Mouse (Mus musculus): Measurements from ENCODE around the gene Dhrs1. TPM values are rescaled to one million over a fixed set of nuclear protein-coding genes. Genes with fewer than 3 reads are reported as not detected.

Gene Dhrs1
- polyA plus RNA-seq (2015; fragmentation: Nextera tagmentation; extraction: Ambion mirVana) = 29.1 and 35.1 TPM in 2 replicates

DNA sequence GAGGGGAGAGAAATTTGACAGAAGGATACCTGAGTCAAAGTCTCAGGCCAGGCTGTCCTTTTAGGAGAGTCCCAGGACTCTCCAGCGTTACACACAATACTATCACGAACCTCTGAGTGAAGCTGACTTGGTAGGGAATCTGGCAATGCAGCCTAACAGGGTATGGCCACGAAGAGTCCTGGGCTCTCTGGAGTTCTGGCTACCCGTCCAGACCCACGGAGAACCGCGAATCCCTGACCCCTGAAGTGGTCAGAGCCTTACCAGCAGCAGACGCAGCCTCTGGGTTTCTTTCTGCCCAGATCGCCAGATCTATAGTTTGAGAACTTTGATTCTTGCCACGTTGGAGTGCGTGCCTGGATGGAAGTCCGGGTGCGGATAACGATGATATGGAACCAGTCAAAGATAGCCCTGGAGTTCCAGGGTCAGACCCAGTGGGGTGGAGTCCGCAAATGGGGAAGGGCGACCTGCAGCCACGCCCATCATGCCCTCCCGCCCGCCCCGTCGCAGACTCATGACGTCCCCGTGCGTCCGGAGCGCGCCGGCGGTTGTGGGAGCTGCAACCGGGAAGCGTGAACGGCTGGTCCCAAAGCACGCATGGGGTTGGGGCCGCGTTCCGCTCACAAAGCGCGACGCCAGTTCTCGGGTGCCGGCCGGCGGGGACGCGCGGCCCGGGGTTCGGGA, at the start of gene Dhrs1, which contains the start of gene Nop9:
Dhrs1 (minus strand) TSS at position 511 of the 681 bp plus-strand sequence.
Nop9 (plus strand) TSS at position 514 of the 681 bp plus-strand sequence.

GRCm38 (mm10) chr14:55788256-55789050, 43.0 kb upstream of the Dhrs1 start, which contains the start of gene Ripk3:
TSS of gene Ripk3 (minus strand) at chr14:55788865.

DNA sequence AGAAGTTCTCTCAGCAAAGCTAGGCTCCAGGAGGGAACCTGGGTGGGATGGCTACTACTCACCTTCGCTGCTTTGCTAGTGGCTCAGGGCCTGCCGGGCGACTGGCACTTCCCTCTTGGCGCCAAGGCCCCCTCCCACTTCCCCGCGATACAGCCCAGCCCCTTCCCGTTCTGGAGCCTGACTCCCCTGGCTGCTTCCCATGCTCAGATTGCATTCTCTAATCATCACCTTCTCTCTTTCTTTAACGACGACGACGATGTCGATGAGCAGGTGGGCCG, 38.4 kb upstream of the Dhrs1 start, which contains the start of gene Adcy4:
Adcy4 (minus strand) TSS at position 138 of the 278 bp plus-strand sequence.

DNA sequence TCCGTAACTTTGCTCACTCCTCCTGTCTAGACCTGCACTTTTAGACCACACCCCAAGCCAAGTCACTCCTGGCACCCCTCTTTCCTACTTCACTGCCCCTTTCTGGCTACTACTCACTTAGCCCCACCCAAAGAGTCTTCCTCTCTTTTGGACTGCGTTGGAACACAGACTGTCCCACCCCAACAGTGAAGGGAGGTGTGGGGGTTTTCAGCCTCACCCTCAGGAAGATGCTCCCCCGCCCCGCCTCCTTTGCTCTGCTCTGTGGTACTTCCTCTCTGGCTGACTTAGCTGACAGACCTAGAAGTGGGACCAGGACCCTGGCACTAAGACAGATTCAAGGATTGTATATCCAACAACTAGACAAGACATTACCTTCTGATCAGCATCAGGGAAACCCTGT, 20.2 kb upstream of the Dhrs1 start, which contains the start of gene Ltb4r1:
Ltb4r1 (plus strand) TSS at position 267 of the 400 bp plus-strand sequence.

GRCm38 (mm10) chr14:55761163-55761562, 15.7 kb upstream of the Dhrs1 start, which contains the start of gene Ltb4r2:
TSS of gene Ltb4r2 (plus strand) at chr14:55761428.

GRCm38 (mm10) chr14:55758363-55758784, 12.9 kb upstream of the Dhrs1 start, which contains the start of gene Cideb:
TSS of gene Cideb (minus strand) at chr14:55758458.

GRCm38 (mm10) chr14:55721700-55722437, 23.6 kb downstream of the Dhrs1 start, which contains the start of gene Rabggta:
TSS of gene Rabggta (minus strand) at chr14:55722263.

DNA sequence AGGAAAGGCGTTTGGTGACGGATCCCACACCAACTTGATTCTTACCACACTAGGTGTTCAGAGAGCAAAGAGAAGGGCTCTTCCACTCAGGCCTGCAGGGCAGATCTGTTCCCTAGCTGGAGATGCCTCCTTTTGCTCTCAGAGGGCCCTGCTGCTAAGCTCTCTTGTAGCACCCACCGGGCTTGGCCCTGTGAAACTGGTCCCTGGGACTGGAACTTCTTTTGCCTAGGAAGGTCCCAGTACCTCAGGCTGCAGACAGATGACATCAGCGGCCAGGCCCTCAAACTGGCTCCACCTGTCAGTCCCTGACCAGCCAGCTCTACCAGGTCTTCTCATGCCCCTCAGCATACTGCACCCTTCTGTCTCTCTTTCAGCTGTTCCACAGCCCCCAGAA, 31.8 kb downstream of the Dhrs1 start, which contains the start of gene Tgm1:
Tgm1 (minus strand) TSS at position 198 of the 394 bp plus-strand sequence.

Other genes with a start within 250 kb of the Dhrs1 start
- gene Cpne6, start 235.2 kb downstream of the Dhrs1 start, polyA plus RNA-seq (2015; fragmentation: Nextera tagmentation; extraction: Ambion mirVana) = 0.10 and 0.12 TPM in 2 replicates
- gene Nrl, start 220.7 kb downstream of the Dhrs1 start, polyA plus RNA-seq (2015; fragmentation: Nextera tagmentation; extraction: Ambion mirVana) = not detected in 2 replicates
- 74.2 and 76.3 TPM in 2 replicates for gene Pck2, start 205.4 kb downstream of the Dhrs1 start, polyA plus RNA-seq (2015; fragmentation: Nextera tagmentation; extraction: Ambion mirVana)
- 36.9 and 41.9 TPM in 2 replicates for gene Dcaf11, start 185.7 kb downstream of the Dhrs1 start, polyA plus RNA-seq (2015; fragmentation: Nextera tagmentation; extraction: Ambion mirVana)
- 2.7 and 3.2 TPM in 2 replicates for gene A730061H03Rik, start 185.3 kb downstream of the Dhrs1 start, polyA plus RNA-seq (2015; fragmentation: Nextera tagmentation; extraction: Ambion mirVana)
- 0.37 and 0.45 TPM in 2 replicates for gene Fitm1, start 170.1 kb downstream of the Dhrs1 start, polyA plus RNA-seq (2015; fragmentation: Nextera tagmentation; extraction: Ambion mirVana)
- gene Psme1, start 167.6 kb downstream of the Dhrs1 start, polyA plus RNA-seq (2015; fragmentation: Nextera tagmentation; extraction: Ambion mirVana) = 145 and 162 TPM in 2 replicates
- gene Emc9, start 160.4 kb downstream of the Dhrs1 start, polyA plus RNA-seq (2015; fragmentation: Nextera tagmentation; extraction: Ambion mirVana) = 46.7 and 47.4 TPM in 2 replicates
- gene Psme2, start 154.6 kb downstream of the Dhrs1 start, polyA plus RNA-seq (2015; fragmentation: Nextera tagmentation; extraction: Ambion mirVana) = 233 and 255 TPM in 2 replicates
- 16.4 and 19.3 TPM in 2 replicates for gene Rnf31, start 154.0 kb downstream of the Dhrs1 start, polyA plus RNA-seq (2015; fragmentation: Nextera tagmentation; extraction: Ambion mirVana)
- 34.6 and 38.5 TPM in 2 replicates for gene Irf9, start 142.1 kb downstream of the Dhrs1 start, polyA plus RNA-seq (2015; fragmentation: Nextera tagmentation; extraction: Ambion mirVana)
- gene Rec8, start 127.7 kb downstream of the Dhrs1 start, polyA plus RNA-seq (2015; fragmentation: Nextera tagmentation; extraction: Ambion mirVana) = 5.8 and 7.8 TPM in 2 replicates
- 24.1 and 28.0 TPM in 2 replicates for gene Ipo4, start 109.7 kb downstream of the Dhrs1 start, polyA plus RNA-seq (2015; fragmentation: Nextera tagmentation; extraction: Ambion mirVana)
- 0.64 and 1.7 TPM in 2 replicates for gene Gm49378, start 107.8 kb downstream of the Dhrs1 start, polyA plus RNA-seq (2015; fragmentation: Nextera tagmentation; extraction: Ambion mirVana)
- 56.5 and 57.4 TPM in 2 replicates for gene Tm9sf1, start 101.9 kb downstream of the Dhrs1 start, polyA plus RNA-seq (2015; fragmentation: Nextera tagmentation; extraction: Ambion mirVana)
- 0.56 and 0.63 TPM in 2 replicates for gene Tssk4, start 95.5 kb downstream of the Dhrs1 start, polyA plus RNA-seq (2015; fragmentation: Nextera tagmentation; extraction: Ambion mirVana)
- 30.4 TPM in 2 replicates for gene Mdp1, start 85.2 kb downstream of the Dhrs1 start, polyA plus RNA-seq (2015; fragmentation: Nextera tagmentation; extraction: Ambion mirVana)
- 27.5 and 30.5 TPM in 2 replicates for gene Gmpr2, start 73.7 kb downstream of the Dhrs1 start, polyA plus RNA-seq (2015; fragmentation: Nextera tagmentation; extraction: Ambion mirVana)
- gene Nedd8, start 73.6 kb downstream of the Dhrs1 start, polyA plus RNA-seq (2015; fragmentation: Nextera tagmentation; extraction: Ambion mirVana) = 303 and 330 TPM in 2 replicates
- 25.8 and 29.4 TPM in 2 replicates for gene Tinf2, start 63.9 kb downstream of the Dhrs1 start, polyA plus RNA-seq (2015; fragmentation: Nextera tagmentation; extraction: Ambion mirVana)
- gene Tgm1, start 31.8 kb downstream of the Dhrs1 start, polyA plus RNA-seq (2015; fragmentation: Nextera tagmentation; extraction: Ambion mirVana) = 1.5 and 2.0 TPM in 2 replicates
- 9.9 and 14.2 TPM in 2 replicates for gene Rabggta, start 23.4 kb downstream of the Dhrs1 start, polyA plus RNA-seq (2015; fragmentation: Nextera tagmentation; extraction: Ambion mirVana)
- gene Nop9, start within 50 bp of the Dhrs1 start, polyA plus RNA-seq (2015; fragmentation: Nextera tagmentation; extraction: Ambion mirVana) = 28.7 and 31.5 TPM in 2 replicates
- 0.23 TPM in 1 of 2 replicates, not detected in the other for gene Cideb, start 12.8 kb upstream of the Dhrs1 start, polyA plus RNA-seq (2015; fragmentation: Nextera tagmentation; extraction: Ambion mirVana)
- gene Ltb4r2, start 15.7 kb upstream of the Dhrs1 start, polyA plus RNA-seq (2015; fragmentation: Nextera tagmentation; extraction: Ambion mirVana) = 0.49 and 0.78 TPM in 2 replicates
- gene Ltb4r1, start 20.3 kb upstream of the Dhrs1 start, polyA plus RNA-seq (2015; fragmentation: Nextera tagmentation; extraction: Ambion mirVana) = 33.2 and 51.6 TPM in 2 replicates
- gene Adcy4, start 38.4 kb upstream of the Dhrs1 start, polyA plus RNA-seq (2015; fragmentation: Nextera tagmentation; extraction: Ambion mirVana) = 1.9 and 3.1 TPM in 2 replicates
- gene Ripk3, start 43.2 kb upstream of the Dhrs1 start, polyA plus RNA-seq (2015; fragmentation: Nextera tagmentation; extraction: Ambion mirVana) = 28.4 and 31.4 TPM in 2 replicates
- 4.8 and 7.3 TPM in 2 replicates for gene Nfatc4, start 77.5 kb upstream of the Dhrs1 start, polyA plus RNA-seq (2015; fragmentation: Nextera tagmentation; extraction: Ambion mirVana)
- gene Nynrin, start 108.3 kb upstream of the Dhrs1 start, polyA plus RNA-seq (2015; fragmentation: Nextera tagmentation; extraction: Ambion mirVana) = 1.6 and 2.8 TPM in 2 replicates
- 0.05 and 0.22 TPM in 2 replicates for gene Cbln3, start 138.7 kb upstream of the Dhrs1 start, polyA plus RNA-seq (2015; fragmentation: Nextera tagmentation; extraction: Ambion mirVana)
- gene Khnyn, start 139.3 kb upstream of the Dhrs1 start, polyA plus RNA-seq (2015; fragmentation: Nextera tagmentation; extraction: Ambion mirVana) = 7.6 and 10.2 TPM in 2 replicates
- 22.0 and 25.5 TPM in 2 replicates for gene Sdr39u1, start 154.6 kb upstream of the Dhrs1 start, polyA plus RNA-seq (2015; fragmentation: Nextera tagmentation; extraction: Ambion mirVana)
- gene Cma1, start 199.0 kb upstream of the Dhrs1 start, polyA plus RNA-seq (2015; fragmentation: Nextera tagmentation; extraction: Ambion mirVana) = 249 and 554 TPM in 2 replicates
- gene Cma2, start 205.3 kb upstream of the Dhrs1 start, polyA plus RNA-seq (2015; fragmentation: Nextera tagmentation; extraction: Ambion mirVana) = 0.45 and 0.92 TPM in 2 replicates